In the genomic region with DNA sequence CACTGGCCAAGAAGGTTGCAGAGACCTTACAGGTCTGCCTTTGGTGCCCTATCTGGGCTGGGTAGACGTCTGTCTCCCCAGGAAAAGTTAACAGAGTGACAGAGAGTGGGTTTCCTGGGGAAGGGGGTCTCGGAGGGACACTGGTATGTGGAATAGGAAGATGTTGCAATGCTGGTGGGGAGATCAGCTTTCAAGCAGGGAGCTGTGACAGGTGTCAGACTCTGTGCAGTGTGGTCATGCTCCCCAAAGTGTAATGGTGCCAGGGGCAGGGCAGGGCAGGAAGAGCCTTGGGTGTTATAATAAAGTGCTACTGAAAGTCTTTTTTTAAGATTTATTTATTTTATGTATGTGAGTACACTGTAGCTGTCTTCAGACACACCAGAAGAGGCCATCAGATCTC, we compare ENCODE assay signal across 22 mouse cellular contexts. TPM values are rescaled to one million over a fixed set of nuclear protein-coding genes. Genes with fewer than 3 reads are reported as not detected.
"Had no signal": no experiment of that assay in that cellular context is flagged by ENCODE, and none has a peak within 500 bp of the region (broad histone marks: within the 10 kb centered on the region; RNA-seq: fewer than 3 reads in every experiment).

No protein-coding gene starts in this region.

- H3K4me2 ChIP-seq: neural tube, embryonic 13.5 days; neural tube, embryonic 15.5 days; stomach, embryonic 15.5 days had no signal

- DNase-seq: retina, postnatal 1 day; right cerebral cortex, adult 18-20 months; right cerebral cortex, postnatal 14 days; right cerebral cortex, postnatal 25 days; right cerebral cortex, postnatal 4 days; spleen, adult 18-20 months; thymus, adult 18-20 months; thymus, adult 2 months; thymus, postnatal 14 days; thymus, postnatal 25 days; thymus, postnatal 36 days; thymus, postnatal 4 days had no signal

- H3K4me3 ChIP-seq: neural tube, embryonic 13.5 days; neural tube, embryonic 15.5 days; stomach, embryonic 15.5 days had no signal

- H3K27me3 ChIP-seq: neural tube, embryonic 13.5 days; neural tube, embryonic 15.5 days; stomach, embryonic 15.5 days had no signal

- H3K36me3 ChIP-seq: neural tube, embryonic 13.5 days; neural tube, embryonic 15.5 days; stomach, embryonic 15.5 days had no signal

RNA-seq across cellular contexts. Expression of a gene that starts 15.2 kb away (rescaled TPM):
- total RNA-seq: neutrophil, adult 5-6 weeks had no signal

RNA-seq across cellular contexts. Expression of a gene that starts 28.3 kb away (rescaled TPM):
- polyA plus RNA-seq: neural tube, embryonic 13.5 days; neural tube, embryonic 14.5 days; neural tube, embryonic 15.5 days had no signal

RNA-seq across cellular contexts. Expression of a gene that starts 48.6 kb away (rescaled TPM):
- total RNA-seq: neutrophil, adult 5-6 weeks had no signal

RNA-seq across cellular contexts. Expression of a gene that starts 52.9 kb away (rescaled TPM):
- total RNA-seq: neutrophil, adult 5-6 weeks had no signal
- polyA plus RNA-seq: neural tube, embryonic 14.5 days; small intestine, adult 2 months; spleen, adult 2 months; stomach, embryonic 14.5 days; stomach, embryonic 15.5 days; testis, adult 2 months; urinary bladder, adult 2 months had no signal
